Mouse (Mus musculus) urinary bladder, postnatal 10 days (tissue): Measurements from ENCODE around the gene Gm20683.
A peak's percentile ranks its signal among the peaks of the same experiment; 100 is the strongest.

Experiments used
- DNase-seq: peaks from one replicate; pipeline ENCODE4 v3.0.0; 2022; ENCODE audit warnings: low spot score

Gene Gm20683

DNA sequence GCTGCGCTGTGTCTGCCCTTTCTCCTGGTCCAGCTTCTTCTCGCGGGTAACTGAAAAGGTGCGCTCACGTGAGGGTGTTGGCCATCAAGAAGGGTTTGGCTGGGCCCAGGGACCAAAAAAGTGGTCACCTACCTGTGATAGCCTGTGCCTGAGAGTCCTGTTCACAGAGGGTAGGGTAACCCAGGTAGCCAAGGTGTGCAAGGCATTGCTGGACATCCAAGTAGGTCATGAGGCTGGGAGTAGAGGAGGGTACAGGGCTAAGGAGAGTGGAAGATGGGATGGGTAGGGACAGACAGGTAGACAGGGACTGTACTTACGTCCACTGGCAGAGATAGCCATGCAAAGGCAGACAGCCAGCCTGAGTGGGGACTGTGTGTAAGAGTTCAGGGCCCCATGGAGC lies 1.0 kb downstream of the Gm20683 start:
- no peak for DNase-seq

DNA sequence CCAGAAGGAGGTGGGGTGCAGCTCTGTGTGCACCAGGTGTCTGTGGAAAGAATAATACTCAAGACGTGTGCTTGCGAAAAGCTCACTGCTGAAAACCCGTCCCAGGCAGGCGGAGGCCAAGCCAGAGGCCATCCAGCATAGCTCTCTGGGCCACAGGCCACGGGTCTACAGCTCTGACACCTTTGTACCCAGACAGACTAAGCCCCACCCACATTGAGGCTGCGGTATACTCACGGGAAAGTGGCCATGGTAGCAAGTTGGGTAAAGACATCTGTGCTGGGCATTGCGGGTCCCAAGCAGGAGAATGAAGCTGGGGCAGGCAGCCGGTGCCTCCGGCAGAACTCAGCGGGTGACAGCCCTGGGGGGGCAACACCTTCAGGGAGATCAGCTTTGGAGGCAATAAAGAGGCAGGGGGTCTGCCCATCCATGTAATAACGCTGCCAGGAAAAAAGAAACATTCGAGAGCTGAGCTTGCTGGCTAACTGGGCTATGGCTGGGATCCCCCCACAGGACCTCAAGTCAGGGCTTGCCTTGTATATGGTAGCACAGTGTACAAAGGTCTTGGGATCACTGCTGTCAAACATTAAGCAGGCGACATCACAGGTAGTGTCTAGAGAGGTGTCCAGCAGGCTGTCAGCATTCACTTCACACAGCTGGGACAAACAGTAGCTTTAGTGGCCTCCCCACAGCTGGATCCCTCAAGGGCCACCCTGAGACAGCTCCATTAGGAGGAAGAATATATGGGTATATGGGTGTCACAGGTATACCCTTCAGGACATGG lies 1.9 kb downstream of the Gm20683 start:
- no peak for DNase-seq

DNA sequence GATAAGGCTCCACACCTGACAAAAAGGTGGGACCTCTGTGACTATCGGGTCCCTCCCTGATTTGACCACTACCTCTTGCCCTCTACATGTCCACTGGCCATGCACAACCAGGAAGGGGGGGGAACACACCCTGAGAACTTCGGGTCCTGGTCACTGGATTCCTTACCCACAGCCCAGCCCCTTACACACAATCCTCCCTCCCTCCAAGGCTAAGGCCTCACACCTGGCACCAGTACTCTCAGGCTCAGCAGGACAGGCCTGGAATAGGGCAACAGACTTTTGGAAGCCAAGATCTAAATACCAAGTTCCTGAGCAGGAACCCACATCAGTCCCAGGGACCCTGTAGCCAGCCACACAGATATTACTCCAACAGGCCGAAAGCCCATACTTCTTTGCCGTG lies 2.7 kb downstream of the Gm20683 start:
- DNase-seq = no peak

DNA sequence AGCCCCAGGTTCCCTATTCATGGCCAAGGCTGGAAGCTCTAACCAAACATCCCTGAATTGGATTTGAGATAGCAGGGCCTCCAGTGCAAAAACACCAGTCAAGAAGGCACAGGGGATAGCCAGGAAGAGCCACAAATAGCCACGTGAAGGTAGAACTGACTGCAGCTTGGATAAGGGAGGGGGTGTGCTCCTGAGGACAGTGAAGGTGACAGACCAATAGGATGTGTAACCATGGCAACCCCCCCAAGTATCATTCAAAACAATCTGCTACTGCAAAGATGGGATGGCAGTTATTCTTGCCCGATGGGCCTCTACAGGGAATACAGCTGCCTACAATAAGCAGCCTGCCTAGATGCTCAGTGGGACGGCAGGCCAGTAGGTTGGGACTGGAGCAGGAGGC lies 4.0 kb downstream of the Gm20683 start:
- DNase-seq = no peak

DNA sequence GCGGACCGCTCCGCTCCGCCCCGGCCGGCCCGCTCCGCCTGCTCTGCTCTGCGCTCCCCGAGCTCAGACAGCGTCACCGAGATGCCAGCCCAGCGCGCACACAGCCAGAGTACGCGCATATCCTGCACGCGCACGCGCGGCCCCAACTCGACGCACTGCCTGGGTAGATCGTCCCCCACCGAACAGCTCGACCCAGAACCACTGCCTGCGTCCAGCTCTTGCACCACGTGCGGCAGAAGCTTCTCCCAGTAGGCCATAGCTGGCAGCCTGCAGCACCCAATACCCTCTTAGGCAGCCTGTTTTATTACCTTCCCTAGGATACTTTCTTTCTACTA lies 4.5 kb downstream of the Gm20683 start, which contains the start of gene Rhbdl1:
TSS of gene Rhbdl1 (minus strand) at position 220 of the 335 bp plus-strand sequence.
- no peak for DNase-seq

DNA sequence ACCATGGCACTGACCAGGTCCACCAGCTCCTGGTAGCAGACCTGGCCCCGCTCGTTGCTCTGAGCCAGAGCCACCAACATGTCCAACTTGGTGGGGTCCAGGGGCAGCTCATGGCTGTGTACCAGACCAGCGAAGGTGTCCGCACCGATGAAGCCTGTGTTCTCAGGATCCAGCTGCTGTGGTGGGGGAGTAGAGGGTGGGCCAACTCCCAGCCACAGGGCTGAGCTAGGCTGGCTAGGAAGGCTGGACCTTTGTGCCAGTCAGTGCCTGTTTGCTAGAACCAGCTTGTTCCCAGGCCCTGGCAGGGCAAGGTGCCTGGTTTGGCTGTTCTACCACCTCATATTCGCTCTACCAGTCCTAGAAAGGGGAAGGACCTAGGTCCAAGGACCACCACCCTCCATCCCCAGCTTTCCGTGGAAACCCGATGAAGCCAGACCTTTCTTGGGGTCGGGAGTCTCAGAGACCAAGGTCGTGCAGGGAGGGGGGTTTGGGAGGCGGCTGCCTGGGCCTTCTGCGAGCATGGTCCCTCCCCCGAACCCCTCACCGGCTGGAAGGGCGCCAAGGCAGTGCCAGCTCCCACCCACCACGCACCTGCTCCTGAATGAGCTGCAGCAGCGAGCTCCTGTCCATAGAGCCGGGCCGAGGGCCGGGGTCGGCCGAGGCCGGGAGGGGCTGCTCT lies 5.0 kb downstream of the Gm20683 start:
- DNase-seq = no peak

DNA sequence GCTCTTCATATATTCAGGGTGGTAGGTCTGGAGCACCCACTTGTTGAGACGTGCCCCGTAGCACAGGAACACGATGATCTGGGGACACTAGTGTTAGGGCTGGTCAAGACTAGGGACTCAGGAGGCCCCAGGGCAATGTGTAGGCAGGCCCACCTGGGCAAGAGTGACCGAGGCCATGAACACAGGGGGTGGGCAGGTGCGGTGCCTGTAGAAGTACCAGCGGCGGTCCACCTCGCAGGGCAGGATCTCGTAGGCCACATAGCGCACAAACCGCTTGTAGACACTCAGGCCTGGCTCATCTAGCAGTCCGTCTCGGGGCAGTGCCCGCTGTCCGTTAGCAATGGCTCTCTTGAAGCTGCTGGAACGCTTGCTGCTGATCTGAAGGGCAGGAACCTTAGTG lies 5.7 kb downstream of the Gm20683 start:
- DNase-seq = no peak

DNA sequence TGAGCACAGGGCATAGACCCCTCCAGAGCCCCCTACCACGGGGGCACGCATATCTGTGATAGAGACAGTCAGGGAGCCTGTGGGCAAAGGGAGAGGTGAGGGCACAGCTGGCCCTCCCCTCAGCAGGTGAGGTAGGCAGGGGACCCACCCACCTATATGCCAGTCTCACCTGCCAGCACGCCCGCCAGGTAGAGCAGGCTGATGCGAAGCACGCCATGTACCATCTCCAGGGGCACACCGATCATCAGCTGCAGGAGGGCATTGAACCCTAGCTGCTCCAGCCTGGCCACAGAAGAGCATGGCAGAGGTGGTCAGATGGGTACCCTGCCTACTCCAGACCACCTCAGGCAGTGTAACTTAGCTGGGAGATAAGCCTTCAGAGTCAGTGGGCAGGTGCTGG lies 6.3 kb downstream of the Gm20683 start:
- DNase-seq = no peak

DNA sequence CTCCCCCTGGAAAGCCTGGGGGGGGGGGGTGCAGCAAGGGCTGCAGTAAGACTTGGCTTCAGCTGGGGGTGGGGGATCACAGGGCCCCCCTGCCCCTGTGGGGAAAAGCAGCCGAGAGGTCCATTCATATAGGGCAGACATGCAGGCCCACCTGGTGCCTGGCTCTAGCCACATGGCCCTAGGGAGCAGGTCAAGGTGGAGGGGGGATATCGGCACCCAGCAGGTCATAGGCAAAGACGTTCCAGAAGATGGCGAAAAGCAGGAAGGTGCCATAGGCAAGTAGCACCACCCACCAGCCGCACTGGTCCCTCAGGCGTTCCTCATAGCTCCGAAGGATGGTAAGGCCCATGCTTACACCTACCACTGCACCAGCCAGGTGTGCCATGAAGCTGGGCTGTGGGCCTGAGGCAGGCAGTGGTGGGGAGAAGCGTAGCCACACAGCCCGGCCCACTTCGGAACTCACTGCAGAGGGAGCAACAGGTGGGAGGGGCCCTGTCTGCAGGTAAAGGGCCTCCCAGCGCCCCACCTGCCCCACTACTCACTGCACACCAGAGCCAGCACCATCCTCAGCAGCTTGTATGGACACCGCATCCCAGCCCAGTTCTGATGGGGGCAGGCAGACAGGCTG lies 6.9 kb downstream of the Gm20683 start:
- DNase-seq = no peak

DNA sequence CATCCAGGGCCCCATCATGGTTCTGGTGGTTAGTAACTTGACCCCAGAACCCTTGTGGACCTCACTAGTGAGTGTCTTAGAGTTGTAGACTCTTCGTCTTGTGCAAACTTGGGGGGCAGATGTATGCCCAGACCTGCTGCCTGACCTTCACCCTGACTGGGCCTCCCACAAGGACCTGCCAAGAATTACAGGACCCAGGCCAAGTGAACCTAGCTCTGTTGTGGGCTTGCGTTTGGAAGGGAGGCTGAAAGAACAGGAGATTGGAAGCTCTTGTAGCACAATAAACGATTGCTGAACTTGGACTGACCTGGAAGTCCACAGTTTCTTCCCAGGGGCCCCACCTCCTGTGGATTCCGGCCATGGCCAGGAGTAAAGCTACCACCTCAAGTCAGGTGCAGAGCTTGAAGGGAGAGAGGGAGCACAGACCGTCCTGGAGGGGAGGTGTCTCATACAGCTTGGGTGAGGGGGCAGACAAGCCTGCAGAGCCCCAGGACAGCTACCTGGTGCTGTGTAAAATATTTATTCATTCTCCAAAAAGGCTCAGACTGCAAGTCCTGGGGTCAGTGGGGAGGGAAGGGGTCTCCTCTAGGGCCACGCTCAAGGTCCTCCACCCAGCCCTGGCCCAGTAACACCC lies 7.5 kb downstream of the Gm20683 start:
- no peak for DNase-seq

DNA sequence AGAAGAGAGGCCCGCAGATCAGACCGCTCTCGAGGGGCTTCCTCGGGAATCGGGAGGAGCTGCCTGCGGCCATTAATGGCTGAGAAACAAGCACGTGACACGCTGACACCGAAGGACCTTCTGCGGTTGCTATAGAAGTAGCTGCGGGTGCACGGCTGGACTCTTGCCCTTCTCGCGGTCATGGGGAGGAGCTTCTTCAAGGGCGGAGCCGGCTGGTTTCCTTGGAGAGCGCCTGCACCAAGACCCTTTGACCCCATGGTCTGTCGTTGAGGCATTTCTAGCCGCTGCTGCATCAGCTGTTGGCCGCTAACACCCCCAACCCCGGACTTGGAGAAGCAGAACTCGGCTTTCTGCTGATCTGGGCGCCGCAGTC lies 8.3 kb downstream of the Gm20683 start, which contains the start of gene Stub1:
TSS of gene Stub1 (minus strand) at position 114 of the 373 bp plus-strand sequence.
- DNase-seq = peak; percentile 64

DNA sequence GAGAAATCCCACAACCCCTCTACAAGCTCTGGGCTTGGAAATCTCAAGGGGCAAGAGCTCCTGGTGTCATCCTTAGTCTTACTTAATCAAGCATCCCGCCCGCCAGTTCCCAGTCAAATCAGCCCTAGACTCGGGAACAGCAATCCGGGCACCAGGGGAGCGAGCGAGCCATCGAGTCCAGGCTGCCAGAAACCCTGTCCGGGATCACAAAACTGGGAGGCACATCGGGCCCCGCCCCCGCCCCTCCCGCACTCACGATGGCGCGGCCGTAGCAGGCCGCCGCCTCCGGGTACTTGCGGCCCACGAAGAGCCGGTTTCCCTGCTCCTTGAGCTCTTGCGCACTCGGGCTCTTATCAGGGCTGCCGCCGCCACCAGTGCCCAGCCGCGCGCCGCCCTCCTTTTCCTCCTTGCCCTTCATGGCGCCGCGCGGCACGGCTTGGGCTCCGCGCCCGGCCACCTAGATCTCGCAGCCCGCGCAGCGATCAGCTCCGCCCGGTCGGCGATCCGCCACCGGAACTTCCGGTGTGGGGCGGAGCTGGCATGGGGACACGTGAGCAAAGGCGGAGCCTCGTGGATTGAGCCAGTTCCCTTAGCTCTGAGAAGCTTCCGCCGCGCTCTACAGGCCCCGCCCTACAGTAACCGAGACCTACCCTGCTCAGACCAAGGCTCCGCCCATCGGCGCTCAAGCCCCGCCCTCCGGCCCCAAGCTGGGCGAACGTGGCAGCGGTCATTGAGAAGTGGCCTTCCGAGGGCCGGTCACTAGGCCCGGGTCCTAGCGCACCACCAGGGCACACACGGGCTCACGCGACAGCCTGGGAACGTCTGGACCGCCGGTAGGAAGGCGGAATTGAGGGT lies 8.9 kb downstream of the Gm20683 start:
- peak; percentile 97 for DNase-seq

DNA sequence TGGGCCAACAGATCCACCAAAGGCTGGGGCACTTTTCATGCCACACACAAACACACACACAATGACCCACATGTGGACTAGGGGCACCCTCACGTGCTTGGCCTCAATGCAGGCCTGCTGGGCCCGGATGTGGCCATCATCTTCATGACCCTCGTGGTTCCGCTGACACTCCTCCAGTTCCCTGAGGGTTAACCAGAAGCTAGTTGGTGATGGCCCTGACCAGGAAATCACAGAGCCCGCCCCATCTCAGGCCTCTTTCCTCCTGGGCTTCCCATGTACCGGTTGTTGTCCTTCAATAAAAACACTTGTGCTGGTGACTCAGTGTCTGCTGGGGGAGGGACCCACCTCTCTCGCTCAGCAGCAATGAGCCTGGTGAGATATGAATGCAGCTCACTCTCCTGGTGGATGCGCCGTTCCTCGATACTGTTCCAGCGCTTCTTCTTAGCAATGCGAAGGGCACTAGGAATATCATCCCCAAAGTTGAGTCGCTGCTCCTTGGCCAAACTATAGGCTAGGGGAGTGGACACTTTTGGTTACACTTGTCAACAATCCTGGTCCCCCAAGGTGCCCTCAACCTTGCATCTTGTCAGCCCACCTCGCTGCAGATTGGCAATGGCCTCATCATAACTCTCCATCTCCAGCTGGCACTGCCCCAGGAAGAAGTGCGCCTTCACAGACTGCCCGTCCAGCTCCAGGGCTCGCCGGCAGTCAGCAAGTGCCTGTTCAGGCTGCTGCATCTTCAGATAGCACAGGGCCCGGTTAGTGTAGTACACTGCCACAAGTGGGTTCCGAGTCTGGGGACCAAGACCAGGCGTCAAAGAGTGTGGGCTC lies 9.9 kb downstream of the Gm20683 start:
- no peak for DNase-seq

DNA sequence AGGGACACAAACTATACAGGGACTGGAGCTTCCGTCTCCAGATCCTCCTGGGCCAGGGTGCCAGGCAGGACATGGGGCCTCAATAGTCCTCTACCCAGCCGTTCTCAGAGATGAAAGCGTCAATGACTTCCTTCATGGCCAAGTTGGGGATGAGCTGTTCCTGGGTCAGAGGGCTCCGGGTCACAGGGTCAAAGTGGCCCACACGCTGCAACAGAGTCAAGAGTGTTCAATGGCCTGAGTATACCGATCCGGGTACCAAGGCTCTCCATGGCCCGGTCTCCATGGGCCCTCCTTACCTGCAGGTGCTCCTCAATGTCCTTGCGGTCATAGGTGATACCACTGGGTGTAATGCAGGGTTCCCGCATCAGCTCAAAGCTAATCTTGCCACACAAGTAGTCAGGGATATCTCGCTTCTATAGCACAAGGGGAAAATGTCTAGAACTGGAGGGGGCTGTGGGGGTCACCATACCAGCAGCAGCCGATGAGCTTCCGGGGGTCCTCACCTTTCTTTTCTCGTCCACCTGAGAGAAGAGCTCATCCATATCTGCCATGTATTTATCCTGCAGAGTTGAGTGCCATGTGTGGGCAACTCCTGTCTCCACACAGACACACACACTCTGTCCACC lies 10.6 kb downstream of the Gm20683 start:
- DNase-seq = no peak

DNA sequence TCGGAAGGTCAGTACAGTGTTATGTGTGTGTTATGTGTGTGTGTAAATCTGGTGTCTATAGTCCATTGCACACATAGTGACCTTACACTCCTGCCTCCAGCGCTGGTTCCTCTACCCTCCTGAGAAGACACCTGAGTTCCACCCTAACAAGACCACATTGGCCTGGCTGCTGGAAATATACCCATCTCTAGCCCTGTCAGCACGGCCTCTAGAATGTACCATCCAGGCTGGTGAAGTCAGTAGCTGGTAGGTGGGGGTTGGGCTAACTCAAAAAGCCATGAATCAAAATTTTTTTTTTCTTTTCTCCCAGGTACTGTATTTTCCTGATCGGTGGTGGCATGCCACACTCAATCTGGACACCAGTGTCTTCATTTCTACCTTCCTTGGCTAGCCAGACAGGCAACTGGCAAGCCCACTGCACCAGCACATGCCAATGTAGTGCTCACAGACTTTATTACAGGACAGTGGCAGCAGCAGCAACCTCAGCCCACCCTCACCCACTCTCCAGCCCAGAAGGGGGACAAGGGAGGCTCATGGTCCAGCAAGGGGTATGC lies 11.3 kb downstream of the Gm20683 start:
- DNase-seq = no peak

DNA sequence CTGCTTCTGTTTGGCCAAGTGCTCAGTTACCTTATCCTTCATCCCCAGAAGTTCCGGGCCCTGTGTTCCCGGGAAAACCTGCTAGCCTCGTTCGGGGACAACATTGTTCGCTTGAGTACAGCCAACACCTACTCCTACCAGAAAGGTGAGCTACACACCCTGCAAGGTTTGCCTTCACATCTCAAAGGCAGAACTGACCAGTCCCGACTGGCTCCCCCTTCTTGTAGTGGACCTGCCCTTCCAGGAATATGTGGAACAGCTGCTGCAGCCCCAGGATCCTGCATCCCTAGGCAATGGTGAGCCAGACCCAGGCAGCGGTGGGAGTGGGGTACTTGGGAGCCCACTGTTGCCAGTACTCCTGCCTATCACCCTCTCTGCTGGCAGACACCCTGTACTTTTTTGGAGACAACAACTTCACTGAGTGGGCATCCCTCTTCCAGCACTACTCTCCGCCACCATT lies 12.0 kb downstream of the Gm20683 start:
- DNase-seq = no peak

DNA sequence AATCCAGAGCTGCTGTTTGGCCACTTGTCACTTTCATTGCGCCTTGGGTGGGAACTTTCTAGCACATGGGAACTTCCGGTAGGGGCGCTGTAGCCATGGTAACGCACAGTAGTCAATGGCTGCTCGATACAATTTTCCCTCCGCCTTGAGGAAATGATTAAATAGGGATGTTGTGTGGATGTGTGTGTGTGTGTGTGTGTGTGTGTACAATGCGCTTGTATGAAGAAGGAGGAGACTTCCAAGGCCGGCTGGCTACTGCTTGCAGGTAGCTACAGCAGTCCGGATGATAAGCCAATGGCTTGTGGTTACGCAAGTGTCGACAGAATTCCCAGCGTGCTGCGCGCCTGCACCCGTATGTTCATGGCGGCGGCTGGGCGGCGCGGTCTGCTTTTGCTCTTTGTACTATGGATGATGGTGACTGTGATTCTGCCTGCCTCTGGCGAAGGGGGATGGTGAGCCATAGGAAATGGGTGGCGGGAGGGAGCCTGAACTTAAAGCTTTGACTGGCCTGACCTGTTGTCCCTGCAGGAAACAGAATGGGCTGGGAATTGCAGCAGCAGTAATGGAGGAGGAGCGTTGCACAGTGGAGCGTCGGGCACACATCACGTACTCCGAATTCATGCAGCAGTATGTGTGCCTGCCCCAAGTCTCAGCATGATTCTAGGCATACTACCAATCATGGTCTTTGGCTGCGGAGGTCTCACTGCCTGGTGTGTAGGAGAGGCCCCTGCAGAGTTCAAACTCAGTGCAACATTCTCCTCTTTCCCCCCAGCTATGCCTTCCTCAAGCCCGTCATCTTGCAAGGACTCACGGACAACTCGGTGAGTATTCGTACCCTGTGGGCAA lies 12.6 kb downstream of the Gm20683 start, which contains the start of gene Jmjd8:
TSS of gene Jmjd8 (plus strand) at position 156 of the 846 bp plus-strand sequence.
- no peak for DNase-seq

DNA sequence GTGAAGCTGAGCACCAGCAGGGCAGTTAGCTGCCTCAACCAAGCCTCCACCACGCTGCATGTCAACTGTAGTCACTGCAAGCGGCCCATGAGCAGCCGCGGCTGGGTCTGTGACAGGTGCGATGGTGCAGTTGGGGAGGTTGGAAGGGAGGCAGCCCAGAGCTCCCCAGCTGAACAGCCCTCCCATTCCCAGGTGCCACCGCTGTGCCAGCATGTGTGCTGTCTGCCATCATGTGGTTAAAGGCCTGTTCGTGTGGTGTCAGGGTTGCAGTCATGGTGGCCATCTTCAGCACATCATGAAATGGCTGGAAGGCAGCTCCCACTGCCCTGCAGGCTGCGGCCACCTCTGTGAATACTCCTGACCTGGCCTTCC lies 13.4 kb downstream of the Gm20683 start:
- no peak for DNase-seq
